Mouse (Mus musculus) kidney, postnatal 10 days (tissue): ENCODE results near the gene Capn2.
A peak's percentile ranks its signal among the peaks of the same experiment; 100 is the strongest.

Experiments
- DNase-seq: peaks from one replicate; pipeline ENCODE4 v3.0.0; 2021; ENCODE audit warnings: mixed read lengths

Gene Capn2

DNA sequence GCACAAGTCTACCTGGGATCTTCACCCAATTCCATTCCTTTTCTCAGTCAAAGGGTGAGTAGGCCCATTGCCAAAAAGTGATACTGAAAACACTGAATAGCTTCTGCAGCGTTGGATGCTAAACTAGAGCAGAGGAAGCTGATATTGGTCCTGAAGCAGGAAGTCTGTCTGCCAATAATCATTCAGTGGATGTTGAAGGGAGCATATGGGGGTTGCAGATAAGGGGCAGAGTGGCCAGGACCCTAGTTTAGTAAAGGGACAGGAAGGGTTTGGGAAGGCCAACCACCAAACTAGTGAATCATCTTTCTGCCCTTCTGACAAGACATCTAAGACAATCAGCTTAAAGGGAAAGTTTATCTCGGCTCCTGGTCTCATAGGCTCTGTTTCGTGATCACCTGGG is 6.3 kb upstream of the Capn2 start:
- no peak for DNase-seq

DNA sequence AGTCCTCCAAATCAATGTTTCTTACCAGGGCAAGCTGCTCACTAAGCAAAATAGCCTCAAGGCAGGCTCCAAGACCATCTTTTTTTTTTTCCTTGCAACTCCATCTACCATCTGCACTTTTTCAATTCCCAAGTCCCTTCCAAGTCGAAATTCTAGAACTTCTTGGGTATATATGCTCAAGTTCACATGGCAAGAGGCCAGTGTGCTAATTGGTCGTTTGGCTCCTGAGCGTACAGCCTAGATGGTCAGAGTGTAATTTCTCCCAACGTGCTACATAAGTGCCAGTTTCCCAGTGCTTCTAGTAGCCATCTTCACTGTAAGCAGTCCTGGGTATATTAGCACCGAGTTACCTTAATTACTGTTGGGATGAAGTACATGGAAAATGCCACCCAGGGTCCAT is 5.6 kb upstream of the Capn2 start:
- DNase-seq, result no peak

DNA sequence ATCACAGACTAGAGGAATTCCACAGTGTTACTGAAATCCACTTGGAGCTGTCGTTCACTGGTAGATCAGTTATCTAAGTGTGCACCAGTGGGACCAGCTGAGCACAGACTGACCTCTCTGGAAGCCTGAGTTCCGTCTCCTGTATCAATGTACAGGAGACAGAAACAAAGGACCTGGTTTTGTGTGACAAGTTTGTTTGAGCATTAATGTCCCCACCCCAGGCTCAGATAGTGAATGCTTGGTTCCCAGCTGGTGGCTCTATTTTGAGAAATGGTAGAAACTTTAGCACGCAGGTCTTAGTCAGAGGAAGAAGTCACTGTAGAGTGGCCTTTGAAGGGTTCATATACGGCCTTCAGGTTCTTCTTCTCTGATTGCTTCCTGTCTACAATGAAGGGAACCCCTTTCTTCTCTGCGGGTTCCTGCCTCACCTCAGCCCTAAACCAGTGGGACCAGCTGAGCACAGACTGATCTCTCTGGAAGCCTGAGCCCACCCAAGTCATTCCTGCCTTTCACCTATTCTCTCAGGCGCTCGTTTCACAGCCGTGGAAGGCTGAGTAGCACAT is 3.6 kb upstream of the Capn2 start:
- no peak for DNase-seq

DNA sequence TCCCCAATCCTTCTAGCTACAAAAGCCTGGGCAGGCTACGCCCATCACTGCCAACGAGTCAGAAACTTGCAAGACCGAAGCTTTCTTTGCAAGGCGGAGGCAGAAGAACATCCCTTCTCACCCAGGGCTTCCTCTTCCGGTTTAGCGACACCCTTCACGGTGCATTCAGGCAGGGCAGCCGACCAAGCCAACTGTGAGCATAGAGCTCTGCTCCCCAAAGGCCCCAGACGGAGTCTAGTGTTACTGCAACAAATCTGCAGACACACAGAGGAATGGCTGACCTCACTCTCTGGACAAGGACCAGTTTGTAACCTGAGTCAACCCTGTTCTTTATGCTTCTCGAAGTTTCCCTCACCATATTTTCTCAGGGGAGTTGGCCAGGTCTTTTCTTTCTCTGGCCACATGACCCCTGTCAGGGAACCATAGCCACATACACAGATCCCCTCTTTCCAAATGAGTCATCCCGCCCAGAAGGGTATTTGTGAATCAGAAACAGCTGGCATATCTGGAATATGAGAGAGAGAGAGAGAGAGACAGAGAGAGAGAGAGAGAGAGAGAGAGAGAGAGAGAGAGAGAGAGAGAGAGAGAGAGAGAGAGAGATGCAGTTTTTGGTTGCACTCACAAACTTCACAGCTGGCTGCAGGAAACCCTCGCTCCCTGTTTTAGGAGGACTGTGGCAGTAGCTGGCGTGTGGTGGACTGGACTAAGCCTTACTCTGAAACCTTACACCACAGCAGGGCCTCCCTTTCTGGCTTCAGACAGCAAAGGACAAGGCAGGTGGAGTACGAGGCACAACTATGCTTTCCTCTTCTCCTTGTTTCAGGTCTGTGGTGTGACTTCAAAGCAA is 2.9 kb upstream of the Capn2 start:
- peak; percentile 69 for DNase-seq

DNA sequence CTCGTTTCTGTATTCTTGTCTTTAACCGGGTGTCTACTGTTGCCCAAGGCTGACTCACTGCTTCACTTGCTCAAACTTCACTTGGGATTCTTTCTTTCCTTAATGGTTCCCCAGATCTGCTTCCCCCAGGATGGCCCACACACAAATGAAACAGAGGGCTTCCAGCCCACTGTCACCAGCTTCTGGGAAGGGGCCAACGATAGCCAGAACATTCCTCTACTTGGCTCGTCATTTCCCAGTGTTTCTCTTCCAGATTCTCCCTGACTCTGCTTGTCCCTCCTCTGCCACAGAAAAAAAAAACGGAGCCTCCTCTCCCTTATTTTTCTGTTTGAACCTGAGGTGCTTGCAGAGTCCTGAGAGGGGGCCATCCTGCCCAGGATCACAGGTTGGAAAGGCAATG is 1.9 kb upstream of the Capn2 start:
- DNase-seq, result no peak

DNA sequence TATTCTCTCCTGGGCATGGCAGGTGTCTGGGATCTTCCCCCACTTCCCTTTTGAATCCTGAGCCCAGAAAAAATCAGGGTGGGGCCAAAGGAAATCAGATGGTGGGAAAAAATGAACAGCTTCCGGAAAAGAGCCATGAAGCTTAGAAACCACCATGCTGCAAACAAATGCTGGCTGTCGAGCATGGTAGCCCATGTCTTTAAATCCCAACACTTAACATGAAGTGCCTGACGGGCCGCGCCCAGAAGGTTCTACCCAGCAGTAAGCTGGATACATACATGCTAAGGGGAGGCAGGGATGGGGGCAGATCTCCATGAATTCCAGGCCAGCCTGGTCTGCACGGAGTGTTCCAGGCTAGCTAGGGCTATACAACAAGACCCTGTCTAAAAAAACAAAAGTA is 1.4 kb upstream of the Capn2 start:
- DNase-seq, result no peak

DNA sequence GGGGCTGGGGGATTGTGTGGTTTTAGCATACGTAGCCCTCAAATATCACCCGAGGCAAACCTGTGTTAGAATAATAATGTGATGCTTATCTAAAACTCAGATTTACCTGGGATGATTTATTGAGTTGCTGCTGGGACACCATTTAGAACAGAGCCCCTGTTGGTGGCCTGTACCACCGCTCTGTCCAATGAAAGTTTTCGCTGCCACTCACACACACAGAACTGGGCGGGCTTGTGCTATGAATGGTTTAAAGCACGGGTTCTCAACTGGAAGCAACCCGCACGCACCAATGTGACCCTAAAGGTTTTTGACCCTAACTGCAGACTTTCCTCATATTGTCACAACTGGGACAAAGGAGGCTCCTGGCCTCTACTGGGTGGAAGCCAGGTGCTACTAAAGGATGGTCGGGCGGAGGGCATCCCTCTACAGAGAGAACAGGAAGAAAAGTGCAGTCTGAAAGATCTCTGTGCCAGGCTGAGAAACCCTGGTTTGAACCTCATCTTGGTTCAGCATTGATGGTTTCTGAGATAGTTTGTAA is 804 bp upstream of the Capn2 start:
- DNase-seq, result no peak

DNA sequence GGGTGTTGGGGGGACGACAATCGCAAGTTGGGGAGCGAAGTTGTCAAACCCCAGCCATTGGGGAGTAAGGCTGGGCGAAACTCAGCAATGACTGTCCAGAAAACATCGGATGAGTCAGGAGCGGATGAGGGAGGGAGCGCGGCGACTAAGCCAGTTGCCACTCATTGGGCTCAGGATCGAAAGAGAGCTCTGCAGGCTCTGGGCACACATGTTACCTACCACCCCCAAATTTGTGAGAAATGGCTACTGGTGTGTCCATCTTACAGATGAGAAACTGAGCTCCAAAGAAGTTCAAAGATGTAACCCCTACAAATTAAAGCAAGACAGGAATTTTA is 236 bp upstream of the Capn2 start:
- no peak for DNase-seq

DNA sequence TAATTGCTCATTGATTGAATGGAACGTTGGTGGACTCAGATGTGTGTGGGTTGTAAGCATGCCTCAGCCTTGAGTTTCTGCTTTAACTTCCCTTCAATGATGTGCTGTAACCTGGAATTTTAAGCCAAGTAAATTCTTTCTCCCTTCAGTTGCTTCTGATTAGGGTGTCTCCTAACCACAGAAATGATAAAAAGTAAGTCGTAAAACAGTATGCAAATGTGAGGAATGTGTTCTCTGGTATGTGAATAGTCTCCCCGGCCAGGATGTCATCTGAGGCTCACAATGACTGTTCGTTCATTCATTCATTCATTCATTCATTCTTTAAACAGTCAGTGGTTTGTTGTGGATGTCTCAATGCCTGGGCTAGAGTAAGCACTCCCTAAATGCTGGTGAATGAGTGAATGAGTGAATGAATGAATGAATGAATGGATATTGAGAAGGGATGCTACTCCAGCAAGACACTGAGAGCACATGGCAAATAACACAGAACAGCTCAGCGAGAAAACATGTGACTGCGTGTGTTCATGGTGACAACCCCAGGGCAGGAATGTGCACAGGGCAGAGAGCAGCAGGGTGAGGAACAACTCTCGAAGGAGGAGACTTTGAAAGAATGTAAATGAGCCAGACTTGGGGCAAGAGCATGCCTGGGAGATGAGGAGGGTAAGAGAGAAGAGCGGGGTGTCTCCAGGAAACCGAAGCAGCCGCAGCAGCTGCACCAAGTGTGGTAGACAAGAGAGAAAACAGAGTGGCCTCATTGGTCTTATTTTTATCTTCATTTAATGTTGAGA is 2.4 kb downstream of the Capn2 start:
- no peak for DNase-seq

DNA sequence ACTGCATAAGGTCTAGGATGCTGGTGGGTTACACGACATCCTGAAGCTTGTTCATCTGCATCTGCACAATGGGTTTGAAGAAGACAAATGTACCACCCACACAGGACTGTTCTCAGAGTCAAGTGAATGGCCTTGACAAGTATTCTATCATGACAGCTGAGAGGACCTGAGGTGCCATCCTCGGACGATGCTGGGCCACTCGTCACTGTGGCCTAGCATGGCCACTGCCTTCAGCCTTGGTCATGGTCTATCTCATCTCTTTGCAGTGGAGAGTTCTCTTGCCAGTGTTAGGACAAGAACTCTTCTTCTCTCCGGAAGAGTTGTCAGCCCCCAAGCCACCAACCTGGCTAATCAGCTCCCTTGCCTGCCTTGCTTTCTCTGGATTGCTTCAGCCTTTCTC is 3.7 kb downstream of the Capn2 start:
- DNase-seq, result no peak

DNA sequence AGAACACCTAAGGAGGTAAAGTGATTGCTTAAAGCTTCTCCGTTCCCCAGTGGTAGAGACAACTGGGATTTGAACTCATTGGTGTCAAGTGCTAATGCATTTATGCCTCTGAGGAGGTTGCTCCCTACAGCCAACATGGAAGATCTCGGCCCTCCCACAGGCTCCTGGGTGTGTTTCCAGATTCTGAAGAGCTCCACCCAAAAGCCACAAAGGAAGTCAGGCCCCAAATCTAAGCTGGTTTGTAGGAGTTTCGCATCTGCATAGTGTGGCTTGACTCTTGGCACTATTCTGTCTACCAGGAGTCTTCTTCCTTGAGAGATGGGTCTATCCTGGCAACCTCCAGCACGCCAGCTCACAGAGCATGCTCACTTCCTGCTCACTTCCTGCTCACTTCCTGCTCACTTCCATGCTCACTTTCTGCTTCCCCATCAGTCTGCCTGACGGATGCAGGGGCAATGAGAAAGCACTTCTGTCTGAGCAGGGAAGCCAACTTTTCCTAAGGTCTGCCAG is 4.5 kb downstream of the Capn2 start:
- DNase-seq, result no peak

DNA sequence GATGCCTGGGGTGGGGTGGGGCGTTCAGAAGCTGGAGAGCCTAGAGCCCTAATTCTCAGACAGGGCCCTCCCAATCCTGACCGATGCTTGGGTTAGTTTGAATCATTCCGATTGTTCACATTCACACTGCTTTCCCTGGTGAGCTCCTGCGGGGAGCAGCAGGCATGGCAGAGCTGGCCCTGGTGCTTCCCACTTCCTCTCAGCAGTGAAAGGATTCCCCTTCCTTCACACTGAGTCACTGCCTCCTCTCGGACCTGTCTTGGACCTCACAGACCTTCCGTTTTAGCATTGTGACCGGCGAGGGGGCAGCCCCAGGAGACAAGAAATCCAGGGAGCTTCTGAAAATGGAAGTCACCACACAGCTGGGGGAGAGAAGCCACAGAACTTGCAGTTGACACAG is 5.6 kb downstream of the Capn2 start:
- no peak for DNase-seq

DNA sequence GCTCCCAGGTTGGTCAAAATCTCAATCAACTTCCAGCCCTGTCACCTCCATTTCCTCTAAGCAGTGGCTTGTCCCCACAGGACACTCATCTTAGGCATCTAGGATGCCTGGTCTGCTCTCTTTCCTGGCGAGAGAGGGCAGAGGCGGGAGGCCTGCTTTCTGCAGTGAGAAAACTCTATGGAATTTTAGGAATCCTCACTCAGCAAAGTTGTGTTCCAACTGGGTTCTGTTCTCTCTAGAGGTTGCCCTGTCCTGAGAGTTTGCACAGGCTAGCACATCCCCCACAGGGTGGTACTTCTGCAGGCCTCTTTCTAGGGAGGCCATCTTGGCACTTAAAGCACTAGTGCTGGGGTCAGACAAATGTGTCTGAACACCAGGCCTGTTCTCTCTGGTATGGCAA is 6.3 kb downstream of the Capn2 start:
- DNase-seq, result no peak

DNA sequence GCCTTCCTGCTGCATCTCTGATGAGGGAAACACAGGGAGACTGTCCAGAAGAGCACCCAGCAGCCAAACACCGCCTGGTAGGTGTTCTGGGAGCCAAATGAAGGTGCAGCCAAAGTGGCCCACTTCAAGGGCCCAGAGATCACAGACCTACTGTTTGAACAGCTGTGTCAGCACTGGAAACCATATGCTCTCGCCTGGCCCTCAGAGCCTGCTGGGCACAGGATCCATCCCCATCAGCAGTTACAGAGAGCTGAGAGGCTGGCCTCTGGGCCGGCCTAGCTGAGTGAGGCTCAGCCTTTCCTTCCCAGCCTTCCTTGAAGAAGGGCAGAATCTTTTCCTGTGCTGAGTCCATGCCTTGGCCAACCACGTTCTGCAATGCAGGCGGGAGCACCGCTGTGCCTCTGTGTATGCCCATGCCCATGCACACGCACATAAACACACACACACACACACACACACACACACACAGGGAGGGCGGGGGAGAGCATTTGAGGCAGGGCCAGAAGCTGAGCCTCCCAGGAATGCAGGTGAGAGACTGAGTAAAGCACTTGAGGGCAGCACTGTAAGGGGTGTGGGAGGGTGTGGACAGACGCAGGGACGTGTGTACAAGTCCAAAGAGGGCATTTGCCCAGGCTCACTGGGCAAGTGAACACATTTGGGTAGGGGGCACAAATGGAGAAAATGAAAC is 8.2 kb downstream of the Capn2 start:
- DNase-seq, result peak; percentile 14

DNA sequence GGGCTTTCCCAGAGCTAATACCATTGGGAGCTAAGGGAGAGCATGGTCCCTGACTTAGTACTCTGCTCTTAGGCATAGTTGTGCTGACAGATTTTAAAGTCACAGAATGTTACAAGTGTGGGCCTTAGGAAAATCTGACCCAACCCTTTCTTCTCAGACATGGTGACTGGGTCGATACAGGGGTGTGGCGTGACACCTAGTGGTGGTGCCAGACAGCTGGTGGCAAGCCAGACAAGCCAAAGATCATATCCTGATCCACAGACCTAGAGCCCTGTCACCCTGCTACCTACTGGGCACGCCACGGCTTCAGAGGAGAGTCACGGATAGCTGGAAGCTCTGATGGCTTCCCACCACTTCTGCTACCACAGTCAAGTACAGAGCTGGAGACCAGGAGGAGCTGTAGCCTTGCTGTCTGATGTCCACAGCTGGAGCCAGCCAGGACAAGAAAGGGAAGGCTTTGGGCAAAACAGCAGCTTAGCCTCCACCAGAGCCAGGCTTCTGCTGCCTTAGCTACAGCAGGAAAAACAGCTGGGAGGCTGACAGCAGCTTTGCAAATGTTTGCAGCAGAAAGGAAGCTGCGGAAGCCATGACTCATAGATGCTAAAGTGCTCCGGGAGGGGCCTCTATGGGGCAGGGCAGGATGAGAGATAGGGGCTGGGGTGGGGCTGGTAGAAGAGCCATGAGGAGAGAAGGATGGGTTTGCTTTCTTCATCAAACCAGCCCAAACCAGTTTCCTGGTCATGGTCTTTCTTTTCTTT is 11.0 kb downstream of the Capn2 start:
- DNase-seq, result peak; percentile 81

DNA sequence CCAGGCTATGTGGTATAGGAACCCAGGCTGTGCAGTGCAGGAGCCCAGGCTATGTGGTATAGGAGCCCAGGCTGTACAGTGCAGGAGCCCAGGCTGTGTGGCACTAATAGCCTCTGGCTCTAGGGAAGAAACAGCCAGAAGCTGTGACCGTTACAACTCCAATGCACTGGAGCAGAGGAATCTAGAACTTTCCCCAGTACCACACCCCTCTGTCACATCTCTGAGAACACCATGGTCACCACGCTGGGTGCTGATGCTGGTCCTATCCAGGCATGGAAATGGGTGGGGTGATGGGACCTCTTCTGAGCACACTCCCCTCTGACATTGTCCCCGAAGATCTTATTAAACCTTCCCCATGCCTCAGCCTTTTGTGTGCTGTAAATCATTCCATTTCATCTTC is 12.1 kb downstream of the Capn2 start:
- no peak for DNase-seq

DNA sequence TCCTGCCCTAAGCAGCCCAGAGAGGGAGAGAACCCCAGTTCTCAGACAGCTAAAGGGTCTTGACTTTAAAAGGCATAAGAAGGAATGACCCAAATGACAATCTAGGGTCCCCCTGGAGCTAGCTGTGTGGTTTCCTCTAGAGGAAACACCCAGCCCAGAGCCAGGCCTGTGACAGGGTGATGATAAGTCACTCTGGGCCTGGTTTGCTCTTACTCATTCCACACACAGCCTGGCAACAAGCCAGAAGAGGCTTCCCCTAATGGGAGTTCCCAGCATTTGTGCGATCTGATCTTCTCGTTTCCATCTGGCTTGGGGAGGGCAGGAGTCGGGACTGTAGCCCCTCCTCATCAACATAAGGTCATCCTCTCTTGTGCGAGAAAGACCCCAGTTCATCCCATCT is 13.2 kb downstream of the Capn2 start:
- peak; percentile 89 for DNase-seq

DNA sequence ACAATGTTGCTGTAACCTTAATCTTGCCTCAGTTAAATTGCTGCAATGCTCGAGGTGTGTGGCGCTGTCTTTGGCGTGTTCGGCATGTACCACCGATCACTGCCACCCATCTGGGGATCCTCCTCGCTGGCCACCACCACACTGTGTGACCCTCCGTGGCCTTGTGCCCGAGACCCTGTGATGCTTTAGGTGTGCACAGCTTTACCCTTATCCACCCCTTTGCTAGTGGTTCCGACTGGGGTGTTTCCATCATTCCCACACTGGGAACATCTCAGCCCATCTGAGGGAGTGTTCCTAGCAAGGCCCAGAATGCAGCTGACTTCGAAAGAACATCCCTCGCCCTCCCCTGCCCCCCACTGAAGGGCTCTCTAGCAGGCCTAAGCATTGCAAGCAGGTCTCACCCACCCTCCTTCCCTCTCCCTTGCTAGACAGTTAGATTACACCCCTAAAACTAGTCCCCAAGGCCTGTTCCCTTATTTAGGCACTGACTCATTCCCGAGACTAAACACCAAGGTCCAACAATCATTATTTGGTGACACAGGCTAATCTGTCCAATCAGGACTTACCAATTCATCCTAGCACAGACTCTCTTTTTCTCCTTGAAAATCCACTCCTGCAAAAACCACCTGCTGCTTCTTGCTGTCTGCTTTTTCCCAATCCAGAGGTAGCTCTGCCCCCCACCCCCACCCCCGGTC is 14.1 kb downstream of the Capn2 start:
- no peak for DNase-seq

DNA sequence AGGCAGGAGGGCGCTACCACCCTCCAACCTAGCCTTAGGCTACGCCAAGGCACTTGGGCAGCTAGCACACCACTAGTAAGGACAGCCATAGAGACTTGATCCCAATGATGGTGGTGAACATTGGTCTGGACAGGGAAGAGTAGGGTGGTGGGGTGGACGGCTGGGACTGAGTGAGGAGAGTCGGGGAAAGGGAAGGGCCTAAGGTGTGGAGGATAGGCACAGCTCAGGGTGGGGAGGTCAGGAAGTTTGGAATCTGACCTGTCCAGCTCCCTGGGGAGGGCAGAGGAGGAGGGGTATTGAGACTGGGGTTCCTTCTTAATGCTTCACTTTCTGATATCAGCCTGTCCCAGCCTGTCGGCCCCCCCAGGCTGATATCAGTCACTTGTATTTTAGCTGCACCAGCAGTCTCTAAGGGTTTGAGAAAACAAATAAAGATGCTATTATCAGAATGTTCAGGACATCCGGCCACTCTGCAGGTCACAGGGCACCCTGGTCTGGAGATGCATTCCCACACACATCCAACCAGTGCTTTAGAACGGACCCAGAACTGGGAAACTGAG is 14.8 kb downstream of the Capn2 start:
- no peak for DNase-seq

DNA sequence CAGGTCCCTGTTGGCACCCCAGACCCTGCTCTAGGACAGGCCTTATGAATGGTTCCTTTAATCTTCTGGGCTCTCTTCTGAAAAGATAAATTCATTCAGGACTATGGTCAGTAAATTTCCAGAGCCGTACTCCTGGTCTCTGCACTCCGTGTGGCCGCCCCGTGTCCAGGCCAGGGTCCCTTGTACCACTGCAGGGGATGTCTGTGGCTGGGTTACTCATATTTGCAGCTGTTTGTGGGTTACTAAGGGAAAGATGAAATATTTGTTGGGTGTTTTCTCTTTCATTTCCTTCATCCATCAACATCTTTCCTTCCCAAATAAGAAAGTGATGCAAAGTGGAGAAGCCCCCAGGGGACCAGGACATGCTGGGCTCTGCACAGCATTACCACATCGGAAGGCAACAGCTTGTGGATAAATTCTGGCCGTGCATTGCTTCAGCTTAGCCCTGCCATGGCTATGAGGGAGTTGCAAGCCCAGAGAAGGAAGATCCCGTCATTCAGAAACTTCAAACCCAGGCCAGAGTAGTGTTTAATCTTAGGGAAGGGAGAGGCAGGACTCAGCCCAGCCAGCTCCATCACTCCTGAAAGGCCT is 15.5 kb downstream of the Capn2 start:
- DNase-seq, result no peak

DNA sequence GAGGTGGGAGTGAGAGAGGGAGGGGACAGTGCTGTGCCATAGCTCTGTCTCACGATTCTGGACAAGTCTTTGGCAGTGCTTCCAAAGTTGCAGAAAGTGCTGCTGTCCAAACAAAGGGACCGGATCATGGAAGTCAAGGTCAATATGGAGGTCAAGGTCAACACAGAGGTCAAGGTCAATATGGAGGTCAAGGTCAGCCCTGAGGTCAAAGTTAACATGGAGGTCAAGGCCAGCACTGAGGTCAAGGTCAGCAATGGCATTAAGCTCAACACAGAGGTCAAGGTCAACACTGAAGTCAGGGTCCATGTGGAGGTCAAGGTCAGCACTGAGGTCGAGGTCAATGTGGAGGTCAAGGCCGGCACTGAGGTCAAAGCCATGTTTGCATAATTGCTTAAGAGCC is 16.6 kb downstream of the Capn2 start:
- no peak for DNase-seq
